Mouse (Mus musculus) MEL (cell line): ENCODE results near the gene Ablim1. TPM values are rescaled to one million over a fixed set of nuclear protein-coding genes. Genes with fewer than 3 reads are reported as not detected.

ENCODE experiments used
- DNase-seq: peaks from one replicate; pipeline ENCODE4 v3.0.0; 2011; ENCODE audit warnings: low read depth, low spot score
- H3K27ac ChIP-seq: 2 replicates; pipeline ENCODE4 v1.5.1; 2012; ENCODE audit warnings: low read depth, mild to moderate bottlenecking, control low read depth, low read length, moderate library complexity; ENCODE audit not compliant: control insufficient read depth
- H3K27me3 ChIP-seq, 2 experiments: fragments of 150-350 bp in 1 of 2; sonication (generic) in 1 of 2; 2 replicates each; pipeline ENCODE4 v1.6.1; 2012; ENCODE audit warnings: low read length in 2 of 2, mild to moderate bottlenecking in 2 of 2, improper control_type of control experiment in 1 of 2, moderate library complexity in 1 of 2; ENCODE audit not compliant: insufficient read depth in 2 of 2, control insufficient read depth in 1 of 2
- H3K36me3 ChIP-seq, 2 experiments: 2 replicates each; pipeline ENCODE4 v1.6.1; 2012 to 2014; ENCODE audit warnings: low read length in 2 of 2, improper control_type of control experiment in 1 of 2, inconsistent platforms in 1 of 2, mild to moderate bottlenecking in 1 of 2; ENCODE audit not compliant: insufficient read depth in 2 of 2, control insufficient read depth in 1 of 2
- H3K4me1 ChIP-seq, 2 experiments: fragments of 150-350 bp in 1 of 2; sonication (generic) in 1 of 2; 2 replicates each; pipeline ENCODE4 v1.6.1; 2012; ENCODE audit warnings: low read length in 2 of 2, improper control_type of control experiment in 1 of 2, mild to moderate bottlenecking in 1 of 2; ENCODE audit not compliant: insufficient read depth in 2 of 2, control insufficient read depth in 1 of 2
- H3K4me3 ChIP-seq, 2 experiments: fragments of 150-350 bp in 1 of 2; sonication (generic) in 1 of 2; 2 replicates each; pipeline ENCODE4 v1.5.1; 2012; ENCODE audit warnings: low read depth in 2 of 2, low read length in 2 of 2, mild to moderate bottlenecking in 2 of 2, moderate library complexity in 2 of 2, control low read depth in 1 of 2, improper control_type of control experiment in 1 of 2; ENCODE audit not compliant: control insufficient read depth in 1 of 2, insufficient read depth in 1 of 2
- H3K79me2 ChIP-seq: 2 replicates; pipeline ENCODE4 v1.6.1; 2012; ENCODE audit warnings: mild to moderate bottlenecking, low read length, moderate library complexity; ENCODE audit not compliant: control insufficient read depth, poor library complexity, insufficient read depth
- H3K9ac ChIP-seq: 2 replicates; pipeline ENCODE4 v1.6.1; 2012; ENCODE audit warnings: low read depth, mild to moderate bottlenecking, control low read depth, low read length, moderate library complexity; ENCODE audit not compliant: control insufficient read depth, poor library complexity, severe bottlenecking
- H3K9me3 ChIP-seq: fragments of 150-350 bp; sonication (generic); replicated peaks from 2 replicates; pipeline ENCODE4 v1.6.1; 2012; ENCODE audit warnings: mild to moderate bottlenecking, low read length, improper control_type of control experiment, moderate library complexity; ENCODE audit not compliant: insufficient read depth
- BHLHE40 ChIP-seq: IDR thresholded peaks from 2 replicates; pipeline ENCODE4 v1.6.1; 2012; ENCODE audit warnings: low read depth, mild to moderate bottlenecking, inconsistent platforms, low read length, improper control_type of control experiment, borderline replicate concordance
- CHD2 ChIP-seq: IDR thresholded peaks from 2 replicates; pipeline ENCODE4 v1.6.1; 2011; ENCODE audit warnings: low read length, improper control_type of control experiment
- CTCF ChIP-seq, 3 experiments: IDR thresholded peaks in 2 of 3; conservative IDR thresholded peaks in 1 of 3; 2 replicates each; pipeline ENCODE4 v1.5.1; 2011 to 2012; ENCODE audit warnings: low read length in 3 of 3, low read depth in 2 of 3, mild to moderate bottlenecking in 2 of 3, improper control_type of control experiment in 1 of 3, inconsistent platforms in 1 of 3, mixed read lengths in 1 of 3, moderate library complexity in 1 of 3; ENCODE audit not compliant: control insufficient read depth in 1 of 3, insufficient read depth in 1 of 3, poor library complexity in 1 of 3, severe bottlenecking in 1 of 3
- ELF1 ChIP-seq: IDR thresholded peaks from 2 replicates; pipeline ENCODE4 v1.6.1; 2014; ENCODE audit warnings: low read depth, mild to moderate bottlenecking, inconsistent platforms, low read length, improper control_type of control experiment, moderate library complexity
- EP300 ChIP-seq, 2 experiments: IDR thresholded peaks; 2 replicates each; pipeline ENCODE4 v1.6.1; 2011; ENCODE audit warnings: improper control_type of control experiment in 2 of 2, low read length in 2 of 2, low read depth in 1 of 2, mild to moderate bottlenecking in 1 of 2
- GABPA ChIP-seq: IDR thresholded peaks from 2 replicates; pipeline ENCODE4 v1.6.1; 2012; ENCODE audit warnings: low read depth, mild to moderate bottlenecking, inconsistent platforms, low read length, improper control_type of control experiment, moderate library complexity
- GATA1 ChIP-seq: IDR thresholded peaks from 2 replicates; pipeline ENCODE4 v1.6.1; 2011; ENCODE audit warnings: low read depth, low read length, improper control_type of control experiment
- HCFC1 ChIP-seq: IDR thresholded peaks from 2 replicates; pipeline ENCODE4 v1.6.1; 2012; ENCODE audit warnings: low read depth, mild to moderate bottlenecking, inconsistent platforms, low read length, improper control_type of control experiment, moderate library complexity
- KAT2A ChIP-seq: conservative IDR thresholded peaks from 2 replicates; pipeline ENCODE4 v1.6.1; 2012; ENCODE audit warnings: low read depth, low read length, improper control_type of control experiment, inconsistent platforms
- MAFK ChIP-seq: IDR thresholded peaks from 2 replicates; pipeline ENCODE4 v1.6.1; 2011; ENCODE audit warnings: low read depth, mild to moderate bottlenecking, low read length, improper control_type of control experiment, borderline replicate concordance
- MAZ ChIP-seq: IDR thresholded peaks from 2 replicates; pipeline ENCODE4 v1.6.1; 2012; ENCODE audit warnings: low read depth, mild to moderate bottlenecking, inconsistent platforms, low read length, improper control_type of control experiment
- MEF2A ChIP-seq: IDR thresholded peaks from 2 replicates; pipeline ENCODE4 v1.6.1; 2014; ENCODE audit warnings: low read depth, mild to moderate bottlenecking, inconsistent platforms, low read length, improper control_type of control experiment; ENCODE audit not compliant: poor library complexity, insufficient replicate concordance, severe bottlenecking; ENCODE audit errors: extremely low read depth
- MXI1 ChIP-seq: IDR thresholded peaks from 2 replicates; pipeline ENCODE4 v1.6.1; 2011; ENCODE audit warnings: mild to moderate bottlenecking, low read depth, low read length, improper control_type of control experiment
- MYB ChIP-seq: IDR thresholded peaks from 2 replicates; pipeline ENCODE4 v1.6.1; 2011; ENCODE audit warnings: mild to moderate bottlenecking, low read depth, low read length, improper control_type of control experiment
- MYC ChIP-seq: IDR thresholded peaks from 2 replicates; pipeline ENCODE4 v1.6.1; 2011; ENCODE audit warnings: low read depth, mild to moderate bottlenecking, low read length, improper control_type of control experiment, moderate library complexity
- NRF1 ChIP-seq: IDR thresholded peaks from 2 replicates; pipeline ENCODE4 v1.6.1; 2014; ENCODE audit warnings: low read depth, mild to moderate bottlenecking, inconsistent platforms, low read length, improper control_type of control experiment, moderate library complexity; ENCODE audit not compliant: poor library complexity, insufficient read depth, severe bottlenecking
- POLR2A ChIP-seq, 2 experiments: IDR thresholded peaks; 2 replicates each; pipeline ENCODE4 v1.6.1; 2011 to 2012; ENCODE audit warnings: low read length in 2 of 2, mild to moderate bottlenecking in 2 of 2, control low read depth in 1 of 2, improper control_type of control experiment in 1 of 2, low read depth in 1 of 2, moderate library complexity in 1 of 2; ENCODE audit not compliant: control insufficient read depth in 1 of 2, insufficient read depth in 1 of 2, poor library complexity in 1 of 2
- POLR2AphosphoS2 ChIP-seq: IDR thresholded peaks from 2 replicates; pipeline ENCODE4 v1.6.1; 2011; ENCODE audit warnings: low read length, improper control_type of control experiment
- POLR2AphosphoS5 ChIP-seq: IDR thresholded peaks from 2 replicates; pipeline ENCODE4 v1.6.1; 2012; ENCODE audit warnings: low read depth, borderline replicate concordance, mild to moderate bottlenecking, inconsistent platforms, low read length, moderate library complexity, mixed read lengths
- RCOR1 ChIP-seq: IDR thresholded peaks from 2 replicates; pipeline ENCODE4 v1.6.1; 2012; ENCODE audit warnings: low read depth, mild to moderate bottlenecking, inconsistent platforms, low read length, improper control_type of control experiment
- SIN3A ChIP-seq: IDR thresholded peaks from 2 replicates; pipeline ENCODE4 v1.6.1; 2012; ENCODE audit warnings: low read length, improper control_type of control experiment, inconsistent platforms
- SMC3 ChIP-seq: IDR thresholded peaks from 2 replicates; pipeline ENCODE4 v1.6.1; 2011; ENCODE audit warnings: low read depth, low read length, improper control_type of control experiment
- TAL1 ChIP-seq: IDR thresholded peaks from 2 replicates; pipeline ENCODE4 v1.6.1; 2012; ENCODE audit warnings: mild to moderate bottlenecking, inconsistent platforms, low read length, moderate library complexity, mixed read lengths
- TBP ChIP-seq: IDR thresholded peaks from 2 replicates; pipeline ENCODE4 v1.8.0; 2011; ENCODE audit warnings: low read depth, low read length, improper control_type of control experiment
- UBTF ChIP-seq: IDR thresholded peaks from 2 replicates; pipeline ENCODE4 v1.6.1; 2012; ENCODE audit warnings: low read depth, mild to moderate bottlenecking, inconsistent platforms, low read length, improper control_type of control experiment, moderate library complexity, borderline replicate concordance; ENCODE audit not compliant: insufficient read depth
- USF1 ChIP-seq: IDR thresholded peaks from 2 replicates; pipeline ENCODE4 v1.6.1; 2014; ENCODE audit warnings: low read depth, mild to moderate bottlenecking, inconsistent platforms, low read length, improper control_type of control experiment, moderate library complexity
- USF2 ChIP-seq, 2 experiments: IDR thresholded peaks; 2 replicates each; pipeline ENCODE4 v1.6.1; 2011 to 2012; ENCODE audit warnings: improper control_type of control experiment in 2 of 2, low read length in 2 of 2, borderline replicate concordance in 1 of 2, inconsistent platforms in 1 of 2, low read depth in 1 of 2, mild to moderate bottlenecking in 1 of 2; ENCODE audit not compliant: insufficient read depth in 1 of 2
- ZKSCAN1 ChIP-seq: IDR thresholded peaks from 2 replicates; pipeline ENCODE4 v1.6.1; 2012; ENCODE audit warnings: low read depth, mild to moderate bottlenecking, inconsistent platforms, low read length, improper control_type of control experiment, moderate library complexity
- ZMIZ1 ChIP-seq: IDR thresholded peaks from 2 replicates; pipeline ENCODE4 v1.6.1; 2012; ENCODE audit warnings: low read depth, mild to moderate bottlenecking, inconsistent platforms, low read length, improper control_type of control experiment, moderate library complexity
- polyA plus RNA-seq, 2 experiments: library from polyadenylated mRNA; stranded (reverse) in 1 of 2; unstranded in 1 of 2; fragments of >175 nt in 1 of 2; fragments of >200 nt in 1 of 2; gene quantifications; 2 replicates each; pipeline versions ENCODE4 v1.2.1 to v1.2.4; 2012; ENCODE audit warnings: low replicate concordance in 2 of 2, low read depth in 1 of 2; ENCODE audit not compliant: insufficient read length in 2 of 2, insufficient read depth in 1 of 2, missing spikeins in 1 of 2
- total RNA-seq: library from RNA; depleted of rRNA; stranded (reverse); fragments of 300-350 nt; gene quantifications from 2 replicates; pipeline ENCODE4 v1.2.3, GENCODE M21; 2012

The Ablim1 gene
- total and polyA plus RNA-seq, 3 experiments, result not detected

DNA sequence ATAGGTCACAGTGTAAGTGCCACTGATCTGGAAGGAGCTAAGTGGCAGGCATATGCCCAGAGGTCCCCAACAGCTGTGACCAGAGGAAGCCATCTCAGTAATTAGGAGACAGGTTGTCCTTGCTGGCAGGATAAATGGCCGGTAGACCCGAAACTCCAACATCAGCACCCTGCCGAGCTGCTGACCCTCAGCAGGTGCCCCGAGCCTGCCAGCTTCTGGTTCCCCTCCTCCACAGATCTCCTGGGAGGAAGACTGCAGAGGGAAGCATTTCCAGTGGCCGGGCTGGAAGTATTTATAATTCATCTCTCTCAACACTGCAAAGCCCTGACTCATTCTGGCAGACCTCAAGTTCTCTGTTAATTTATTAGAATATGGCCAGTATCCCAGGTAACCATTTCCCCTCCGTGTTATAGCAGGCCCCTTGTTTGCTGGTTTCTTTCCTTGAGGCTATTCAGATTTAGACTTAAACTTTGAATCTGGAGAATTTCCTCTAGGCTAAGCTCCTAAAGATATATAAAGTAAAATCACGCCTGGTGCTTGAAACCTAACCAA, 93.0 kb downstream of the Ablim1 start:
- no peaks in the 10 kb centered on the region for H3K4me1 ChIP-seq
- no peak overlapping the region for H3K27ac ChIP-seq
- H3K27me3 ChIP-seq, result peaks cover 9 to 12% of the 10 kb centered on the region in 2 experiments
- no peak overlapping the region for H3K4me3 ChIP-seq
- no peaks in the 10 kb centered on the region for H3K79me2 ChIP-seq
- no peak for DNase-seq
- TF ChIP-seq POLR2AphosphoS2, result no peak
- TF ChIP-seq CHD2, result no peak
- TF ChIP-seq HCFC1, result no peak
- no peak for TF ChIP-seq RCOR1
- TF ChIP-seq EP300 (IDR thresholded peaks at IDR 0.05; ENCODE audit: low read depth in 1 of 2, low read length in 2 of 2), result no peak
- TF ChIP-seq POLR2AphosphoS5, result no peak
- no peak for TF ChIP-seq ELF1
- no peak for TF ChIP-seq MEF2A
- TF ChIP-seq KAT2A, result no peak
- no peak for TF ChIP-seq MAZ
- no peak for TF ChIP-seq USF1
- no peak for TF ChIP-seq TAL1
- TF ChIP-seq POLR2A (IDR thresholded peaks at IDR 0.05; ENCODE audit: control insufficient read depth in 1 of 2, insufficient read depth in 1 of 2, low read depth in 1 of 2, low read length in 2 of 2, poor library complexity in 1 of 2), result no peak
- TF ChIP-seq SIN3A, result no peak
- TF ChIP-seq CTCF (IDR thresholded peaks at IDR 0.05 in 2 of 3, conservative IDR thresholded peaks at IDR 0.05 in 1 of 3; ENCODE audit: control insufficient read depth in 1 of 3, insufficient read depth in 1 of 3, low read depth in 2 of 3, low read length in 3 of 3, poor library complexity in 1 of 3, severe bottlenecking in 1 of 3), result no peak
- TF ChIP-seq SMC3, result no peak
- no peak for TF ChIP-seq BHLHE40
- TF ChIP-seq ZMIZ1, result no peak
- TF ChIP-seq GABPA, result no peak
- H3K36me3 ChIP-seq, result no peaks in the 10 kb centered on the region
- H3K9ac ChIP-seq, result no peak overlapping the region
- H3K9me3 ChIP-seq, result no peaks in the 10 kb centered on the region

DNA sequence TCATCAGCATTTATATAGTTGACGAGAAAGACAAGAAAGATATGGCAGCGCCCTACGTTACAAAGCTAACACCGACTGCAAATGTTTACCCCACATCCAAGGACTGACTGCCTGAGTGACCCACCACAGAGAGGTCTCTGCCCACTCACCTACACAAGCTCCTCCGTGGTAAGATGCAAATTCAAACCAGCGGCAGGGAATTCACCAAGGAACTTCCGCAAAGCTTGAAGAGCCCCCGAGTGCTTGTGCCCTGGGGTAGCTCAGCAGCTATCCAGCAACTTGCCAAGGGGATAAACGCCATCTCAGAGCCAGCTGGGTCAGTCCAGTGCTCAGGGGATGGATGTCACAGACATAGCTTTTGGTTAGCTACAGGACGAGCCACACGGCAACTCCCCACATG, 95.0 kb downstream of the Ablim1 start:
- Histone ChIP-seq H3K9me3 (no peaks in the 10 kb centered on the region), H3K36me3 (no peaks in the 10 kb centered on the region)
- no peak for DNase-seq

More for the DNA sequence above, 95.0 kb downstream of the Ablim1 start:
- no peak overlapping the region for H3K27ac ChIP-seq
- no peaks in the 10 kb centered on the region for H3K4me1 ChIP-seq
- H3K27me3 ChIP-seq, result peaks cover 9 to 16% of the 10 kb centered on the region in 2 experiments
- H3K79me2 ChIP-seq, result no peaks in the 10 kb centered on the region
- no peak overlapping the region for H3K4me3 ChIP-seq
- TF ChIP-seq UBTF, result no peak
- TF ChIP-seq CHD2, result no peak
- no peak for TF ChIP-seq NRF1
- no peak for TF ChIP-seq USF2 (IDR thresholded peaks at IDR 0.05; ENCODE audit: borderline replicate concordance in 1 of 2, insufficient read depth in 1 of 2, low read depth in 1 of 2, low read length in 2 of 2)
- no peak for TF ChIP-seq GATA1
- TF ChIP-seq ZKSCAN1, result no peak
- TF ChIP-seq MYC, result no peak
- TF ChIP-seq TBP, result no peak
- TF ChIP-seq ELF1, result no peak
- no peak for TF ChIP-seq MAFK
- TF ChIP-seq MYB, result no peak
- no peak for TF ChIP-seq MXI1
- no peak for TF ChIP-seq BHLHE40
- TF ChIP-seq TAL1, result no peak
- H3K9ac ChIP-seq, result no peak overlapping the region
